Mouse (Mus musculus) adrenal gland, postnatal 10 days (tissue): Measurements from ENCODE around the gene Capn1. TPM values are rescaled to one million over a fixed set of nuclear protein-coding genes. Genes with fewer than 3 reads are reported as not detected.

Source experiments
- DNase-seq: peaks from one replicate; pipeline ENCODE4 v3.0.0; 2021; ENCODE audit warnings: mixed read lengths
- microRNA-seq: library from miRNA; unstranded; fragments of <30 nt; microRNA quantifications from one replicate; pipeline ENCODE4 v1.2.0, GENCODE M21; 2021
- total RNA-seq, 2 experiments: library from RNA; stranded (reverse); gene quantifications; 2 replicates each; pipeline ENCODE4 v1.2.3; 2021

Gene Capn1
- total RNA-seq, 2 experiments from 2014 or later, result 31.3 to 40.0 TPM

DNA sequence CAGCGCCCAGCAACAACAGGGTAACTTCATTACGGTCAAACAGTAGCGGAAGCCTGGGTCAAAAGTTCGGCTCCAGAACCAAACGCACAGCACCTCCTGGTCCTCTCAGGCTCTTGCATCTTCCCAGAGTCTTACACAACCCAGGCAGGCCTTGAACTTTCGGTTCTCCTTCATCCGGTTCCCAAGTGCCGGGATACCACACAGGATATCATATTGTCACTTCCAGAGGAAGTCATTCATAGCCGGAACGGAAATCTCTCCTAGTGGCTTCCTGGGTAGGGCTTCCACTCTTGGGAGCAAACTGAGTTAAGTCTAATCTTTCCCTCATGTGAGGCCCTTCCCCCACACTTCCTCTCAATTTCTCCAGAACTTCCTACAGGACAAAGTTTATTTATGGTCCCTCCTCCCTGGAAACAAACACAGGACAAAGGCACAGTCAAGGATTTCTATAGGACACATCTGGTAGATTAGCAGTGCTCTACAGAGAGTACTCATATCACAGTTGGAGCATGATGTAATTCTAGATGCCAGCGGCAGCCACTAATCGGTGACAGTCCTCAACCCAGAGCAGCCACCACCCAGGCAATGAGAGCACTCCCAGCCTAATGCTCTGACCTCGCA is 63.5 kb downstream of the Capn1 start:
- peak; percentile 71 for DNase-seq

DNA sequence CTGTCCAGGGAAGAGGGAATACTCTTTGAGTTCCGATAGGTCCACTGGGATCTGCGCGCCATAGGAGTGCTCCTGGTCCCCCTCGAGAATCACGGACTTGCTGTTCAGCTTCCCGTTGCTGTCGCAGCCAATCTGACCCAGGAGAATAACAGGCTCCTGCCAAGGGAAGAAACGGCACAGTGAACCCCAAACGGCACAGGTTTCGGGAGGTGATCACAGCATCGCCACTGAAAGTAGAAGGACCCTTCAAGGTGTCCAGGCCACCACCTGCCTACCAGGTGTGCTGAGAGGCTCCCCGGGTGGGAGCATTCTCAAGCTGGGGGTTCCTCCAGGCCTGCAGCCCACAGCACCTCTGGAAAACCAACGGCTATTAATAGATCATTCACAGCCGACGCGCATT is 64.1 kb downstream of the Capn1 start:
- no peak for DNase-seq

DNA sequence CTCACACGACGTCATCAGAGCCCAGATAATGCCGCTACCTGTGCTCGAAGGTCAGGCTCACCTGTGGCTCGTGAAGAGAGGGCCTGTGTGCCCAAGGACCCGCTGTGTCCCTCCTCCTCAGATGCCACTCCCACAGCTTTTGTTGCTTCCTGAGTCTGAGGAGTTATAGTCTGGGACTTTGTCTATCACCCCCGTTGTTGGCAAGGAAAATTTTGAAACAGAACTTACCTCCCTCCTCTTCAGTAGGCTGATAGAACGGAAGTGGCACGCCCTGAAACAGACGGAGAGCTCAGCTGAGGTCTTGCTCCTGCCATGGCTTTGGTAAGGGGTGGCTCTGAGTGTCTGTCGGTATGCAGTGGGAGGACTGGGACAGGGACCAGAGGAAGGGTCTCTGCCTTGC is 65.5 kb downstream of the Capn1 start:
- no peak for DNase-seq

DNA sequence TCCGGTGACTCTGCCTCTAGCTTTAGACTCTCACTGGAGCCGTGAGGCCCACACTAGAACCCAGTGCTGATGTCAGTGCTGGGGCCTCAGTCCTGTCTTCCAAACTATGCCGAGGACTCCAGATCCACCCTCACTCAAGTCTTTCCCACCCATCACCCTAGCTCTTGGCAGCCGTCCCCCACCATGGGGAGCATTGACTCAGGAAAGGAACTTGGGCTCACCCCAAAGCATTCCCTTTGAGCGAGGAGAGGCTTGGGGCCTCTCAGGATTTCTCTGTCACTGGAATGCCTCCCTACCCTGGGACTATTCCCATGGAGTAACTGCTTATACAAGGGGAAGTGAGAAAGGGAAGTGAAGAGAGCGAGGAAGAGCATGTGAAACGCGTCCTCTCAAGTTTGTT is 69.8 kb downstream of the Capn1 start:
- peak; percentile 42 for DNase-seq

DNA sequence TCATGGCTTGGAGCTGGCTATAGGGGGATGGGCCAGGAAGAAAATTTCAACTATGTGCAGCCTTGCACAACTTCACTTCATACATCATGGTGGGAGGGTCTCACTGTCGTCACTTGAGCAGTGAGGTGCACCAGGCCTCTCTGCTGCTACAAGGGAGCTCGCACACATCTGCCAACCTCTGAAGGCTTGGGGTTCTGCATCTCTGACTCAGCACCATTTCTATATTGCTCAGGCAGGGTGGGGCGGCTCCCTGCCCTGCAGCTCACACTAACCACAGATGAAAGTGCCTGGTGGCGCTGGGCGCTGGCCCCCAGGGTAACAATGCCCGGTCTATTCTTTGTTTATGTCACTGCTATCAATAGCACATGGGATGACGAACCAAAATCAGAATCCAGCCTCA is 70.7 kb downstream of the Capn1 start:
- DNase-seq, result no peak

DNA sequence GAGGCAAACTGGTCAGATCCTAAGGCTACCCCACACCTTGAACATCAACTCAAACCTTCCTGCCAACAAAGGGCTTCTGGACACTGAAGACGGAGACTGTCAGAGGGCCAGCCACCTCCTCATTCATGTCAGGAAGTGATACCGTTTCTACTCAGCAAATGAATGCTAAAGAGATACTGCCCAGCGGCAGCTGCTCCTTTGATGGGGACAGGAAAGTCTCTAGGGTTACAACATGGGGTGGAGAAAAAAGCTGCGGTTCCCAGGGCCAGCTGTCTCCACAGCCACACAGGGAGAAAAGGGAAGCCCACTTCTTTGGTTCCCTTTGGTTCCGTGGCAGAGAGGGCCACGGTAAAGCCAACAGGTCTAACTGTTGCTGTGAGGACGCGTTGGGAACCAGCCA is 71.6 kb downstream of the Capn1 start:
- DNase-seq, result no peak

DNA sequence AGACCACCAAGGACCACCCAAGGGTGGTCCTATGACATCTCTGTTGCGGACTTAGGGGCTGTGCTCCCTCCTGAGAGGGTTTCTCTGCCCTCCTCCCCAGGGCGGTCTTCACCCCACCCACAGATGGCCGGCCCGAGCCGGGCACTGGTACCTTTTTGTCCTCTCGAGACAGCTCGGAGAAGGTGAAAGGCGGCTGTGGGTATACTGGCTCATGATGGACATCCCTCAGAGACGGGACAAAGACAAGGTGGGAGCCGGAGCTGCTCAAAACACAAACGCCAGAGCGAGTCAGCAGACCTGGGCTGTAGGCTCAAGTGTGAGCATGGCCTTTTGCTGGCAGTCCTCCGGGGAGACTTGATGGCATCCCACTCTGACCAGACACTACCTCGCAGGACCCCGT is 72.3 kb downstream of the Capn1 start:
- DNase-seq, result no peak

DNA sequence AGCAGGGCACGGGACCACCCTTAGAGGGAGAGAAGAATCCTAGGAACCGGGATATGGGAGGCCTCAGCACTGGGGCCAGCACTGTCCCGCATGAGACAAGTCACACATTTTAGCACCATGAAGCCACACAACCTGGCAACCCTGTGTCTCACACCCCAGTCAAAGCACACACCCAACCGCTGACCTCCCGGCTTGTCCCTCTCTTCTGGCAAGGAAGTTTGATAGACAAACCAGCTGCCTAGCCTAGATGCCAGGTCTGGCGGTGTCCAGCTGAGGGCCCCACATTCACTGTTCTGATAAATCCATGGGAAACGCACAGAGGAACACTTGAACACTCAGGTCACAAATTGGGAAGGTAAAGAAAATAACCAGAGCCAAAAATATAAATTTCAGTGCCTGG is 73.1 kb downstream of the Capn1 start:
- DNase-seq, result no peak

DNA sequence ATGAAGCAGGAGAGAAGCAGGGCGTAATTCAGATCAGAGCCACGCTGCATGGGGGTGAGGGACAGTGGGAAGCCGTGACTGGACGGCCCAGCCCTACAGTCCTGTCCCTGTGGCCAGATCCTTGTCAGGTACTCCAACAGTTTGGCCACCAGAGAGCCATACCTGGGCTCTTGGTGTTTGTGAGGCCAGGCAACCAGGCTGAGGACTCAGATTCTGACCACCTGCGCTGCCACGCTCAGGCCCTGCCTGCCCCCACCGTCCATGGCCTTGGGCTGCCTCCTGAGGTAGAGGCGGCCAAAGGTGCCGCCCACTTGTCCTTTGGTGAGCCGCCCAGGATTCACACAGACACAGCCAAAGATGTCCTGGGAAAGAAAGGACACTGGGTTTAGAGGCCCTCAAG is 75.0 kb downstream of the Capn1 start:
- DNase-seq, result peak; percentile 65

DNA sequence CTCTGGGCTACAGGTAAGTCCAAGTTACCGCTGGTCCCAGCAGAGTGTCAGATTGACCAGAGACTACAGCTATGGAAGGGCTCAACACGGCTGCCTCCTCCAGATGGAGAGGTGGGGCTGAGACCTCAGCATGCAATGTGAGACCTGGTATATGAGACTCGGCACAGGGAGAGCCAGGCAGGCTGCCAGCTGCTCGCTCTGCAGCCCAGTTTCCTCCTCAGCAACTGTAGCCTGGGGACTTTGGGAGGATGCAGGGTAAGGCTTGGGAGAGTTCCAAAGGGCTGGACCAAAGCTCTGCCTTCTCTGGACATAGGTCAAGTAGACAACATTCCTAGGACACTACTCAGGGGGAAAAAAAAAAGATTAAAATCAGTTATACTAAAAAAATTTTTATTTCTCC is 75.5 kb downstream of the Capn1 start:
- peak; percentile 86 for DNase-seq

DNA sequence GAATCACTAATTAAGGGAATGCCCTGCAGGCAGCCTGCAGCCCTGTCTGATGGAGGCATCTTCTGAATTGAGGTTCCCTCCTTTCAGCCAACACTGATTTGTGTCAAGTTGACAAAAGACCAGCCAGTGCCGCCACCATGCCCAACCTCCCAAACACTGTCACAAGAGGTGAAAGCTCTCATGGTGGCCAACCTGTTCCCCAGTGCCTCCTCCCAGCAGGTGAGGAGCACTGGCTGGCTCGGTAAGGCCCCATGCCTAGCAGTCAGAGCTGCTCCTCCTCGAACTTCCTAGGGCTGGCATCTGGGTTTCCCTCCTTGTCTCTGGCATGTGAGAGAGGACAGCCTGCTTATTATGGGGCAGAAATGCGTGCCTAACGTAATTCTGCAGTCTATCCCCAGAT is 76.0 kb downstream of the Capn1 start:
- DNase-seq, result no peak

Small RNA genes lying within 50 kb of the gene (microRNA-seq; reads per million reads assigned to microRNA genes)
- gene Mir6988, result not detected

Other genes with a start within 250 kb of the Capn1 start
- gene Scyl1, start 244.5 kb downstream of the Capn1 start, total RNA-seq, result 10 to 100 TPM; 86.7 to 96.5 TPM
- 10 to 100 TPM; 29.0 to 34.8 TPM for gene Frmd8, start 140.6 kb downstream of the Capn1 start, total RNA-seq
- gene Slc25a45, start 138.1 kb downstream of the Capn1 start, total RNA-seq, result 10 to 100 TPM; 13.4 to 14.2 TPM
- gene Tigd3, start 121.7 kb downstream of the Capn1 start, total RNA-seq, result 1 to 10 TPM; 1.6 to 1.9 TPM
- gene Dpf2, start 102.9 kb downstream of the Capn1 start, total RNA-seq, result 100 to 1,000 TPM; 105 to 119 TPM
- gene Cdc42ep2, start 91.1 kb downstream of the Capn1 start, total RNA-seq, result 10 to 100 TPM; 10.8 to 11.2 TPM
- gene Pola2, start 51.7 kb downstream of the Capn1 start, total RNA-seq, result 10 to 100 TPM; 21.3 to 28.0 TPM
- gene Slc22a20, start 29.8 kb downstream of the Capn1 start, total RNA-seq, result not detected
- 10 to 100 TPM; 40.5 to 43.7 TPM for gene Syvn1, start 30.7 kb upstream of the Capn1 start, total RNA-seq
- gene Mrpl49, start 41.9 kb upstream of the Capn1 start, total RNA-seq, result 10 to 100 TPM; 58.2 to 59.4 TPM
- gene Fau, start 41.9 kb upstream of the Capn1 start, total RNA-seq, result 1,000 to 10,000 TPM; 1,154 to 1,182 TPM
- gene Znhit2, start 45.3 kb upstream of the Capn1 start, total RNA-seq, result 10 to 100 TPM; 21.6 to 26.1 TPM
- 10 to 100 TPM; 14.3 to 15.9 TPM for gene Tm7sf2, start 52.5 kb upstream of the Capn1 start, total RNA-seq
- gene Vps51, start 61.3 kb upstream of the Capn1 start, total RNA-seq, result 10 to 100 TPM; 45.1 to 61.3 TPM
- not detected for gene Tmem262, start 64.1 kb upstream of the Capn1 start, total RNA-seq
- gene Gm28374, start 66.4 kb upstream of the Capn1 start, total RNA-seq, result not detected
- gene Zfpl1, start 69.1 kb upstream of the Capn1 start, total RNA-seq, result 10 to 100 TPM; 33.5 to 33.6 TPM
- 1 to 10 TPM; 7.0 to 7.1 TPM for gene Cdca5, start 69.1 kb upstream of the Capn1 start, total RNA-seq
- under 1 TPM in 1 of 2 experiments, not detected in 1; 0.82 TPM for gene AC131692.1, start 78.5 kb upstream of the Capn1 start, total RNA-seq
- under 1 TPM; 0.24 to 0.30 TPM for gene Naaladl1, start 89.9 kb upstream of the Capn1 start, total RNA-seq
- gene Sac3d1, start 102.8 kb upstream of the Capn1 start, total RNA-seq, result 10 to 100 TPM; 15.9 to 17.2 TPM
- 10 to 100 TPM; 19.6 to 21.8 TPM for gene Snx15, start 112.4 kb upstream of the Capn1 start, total RNA-seq
- 1 to 10 TPM in 1 of 2 experiments, under 1 TPM in 1; 0.57 to 1.6 TPM for gene Batf2, start 125.1 kb upstream of the Capn1 start, total RNA-seq
- gene Arl2, start 125.7 kb upstream of the Capn1 start, total RNA-seq, result 10 to 100 TPM; 63.1 to 63.7 TPM
- gene Majin, start 168.5 kb upstream of the Capn1 start, total RNA-seq, result under 1 TPM; 0.72 to 0.79 TPM
- 10 to 100 TPM; 16.9 to 18.2 TPM for gene Gpha2, start 210.5 kb upstream of the Capn1 start, total RNA-seq
- 10 to 100 TPM; 52.9 to 56.9 TPM for gene Ppp2r5b, start 220.0 kb upstream of the Capn1 start, total RNA-seq
- 10 to 100 TPM; 25.0 to 30.2 TPM for gene Atg2a, start 225.8 kb upstream of the Capn1 start, total RNA-seq